Mouse (Mus musculus) intestine, embryonic 16.5 days (tissue): ENCODE measurements around the gene Mael. TPM values are rescaled to one million over a fixed set of nuclear protein-coding genes. Genes with fewer than 3 reads are reported as not detected.

Source experiments
- ATAC-seq: fragments of 200-750 bp; cut with Nextera tagmentation; 2 replicates; pipeline ENCODE4 v1.8.0; 2017; ENCODE audit warnings: moderate TSS enrichment, moderate library complexity
- H3K27ac ChIP-seq: fragments of 300-500 bp; sonication (generic); 2 replicates; pipeline ENCODE4 v1.5.1; 2014; ENCODE audit warnings: mild to moderate bottlenecking, low read length
- H3K27me3 ChIP-seq: fragments of 300-500 bp; sonication (generic); replicated peaks from 2 replicates; pipeline ENCODE4 v1.6.1; 2014; ENCODE audit warnings: low read length, control low read depth, mixed read lengths; ENCODE audit not compliant: control insufficient read depth, insufficient read depth
- H3K36me3 ChIP-seq: fragments of 300-500 bp; sonication (generic); 2 replicates; pipeline ENCODE4 v1.6.1; 2014; ENCODE audit warnings: low read length, control low read depth; ENCODE audit not compliant: control insufficient read depth, insufficient read depth
- H3K4me1 ChIP-seq: fragments of 300-500 bp; sonication (generic); 2 replicates; pipeline ENCODE4 v1.6.1; 2014; ENCODE audit warnings: low read length, control low read depth, mixed read lengths; ENCODE audit not compliant: control insufficient read depth, insufficient read depth
- H3K4me2 ChIP-seq: fragments of 300-500 bp; sonication (generic); 2 replicates; pipeline ENCODE4 v1.6.1; 2014; ENCODE audit warnings: low read depth, low read length, control low read depth
- H3K4me3 ChIP-seq: fragments of 300-500 bp; sonication (generic); 2 replicates; pipeline ENCODE4 v1.5.1; 2014; ENCODE audit warnings: mild to moderate bottlenecking, low read length
- H3K9ac ChIP-seq: fragments of 300-500 bp; sonication (generic); 2 replicates; pipeline ENCODE4 v1.6.1; 2014; ENCODE audit warnings: low read depth, low read length
- H3K9me3 ChIP-seq: fragments of 300-500 bp; sonication (generic); 2 replicates; pipeline ENCODE4 v1.6.1; 2016; ENCODE audit warnings: low read length, control low read depth; ENCODE audit not compliant: control insufficient read depth
- WGBS: fragments of 180-500 bp; shearing (Covaris S2); extraction: QIAGEN DNeasy Blood & Tissue Kit; methylation state at CpG from one replicate; pipeline ENCODE4 v1.1.7; 2014; 5-methylcytosine and 5-hydroxymethylcytosine counted together
- polyA plus RNA-seq: library from polyadenylated mRNA; unstranded; fragments of >200 nt; fragmentation: Nextera tagmentation; extraction: Ambion mirVana; gene quantifications from 2 replicates; pipeline ENCODE4 v1.2.1, GENCODE M21; 2015

Gene Mael
- polyA plus RNA-seq, 1 experiment from 2014 or later = not detected

- H3K9me3 ChIP-seq = no peaks in the 10 kb centered on the region
- WGBS = 1% methylated on average over 72 of the region's 72 CpGs
- H3K4me2 ChIP-seq = peak within 1 kb of the TSS; percentile 95
- H3K9ac ChIP-seq = peak within 1 kb of the TSS; percentile 61
- ATAC-seq = peak; percentile 80
- H3K4me3 ChIP-seq = peak within 1 kb of the TSS; percentile 54
- H3K36me3 ChIP-seq = no peaks in the 10 kb centered on the region
- H3K4me1 ChIP-seq = no peaks in the 10 kb centered on the region
- peaks cover 15% of the 10 kb centered on the region; the same call in 1 of the 2 replicates for H3K27me3 ChIP-seq
- H3K27ac ChIP-seq = no peak within 1 kb of the TSS
Observed at GRCm38 (mm10) chr1:166253898-166254894, 15.6 kb upstream of the Mael start, which contains the start of gene Ildr2. TSS of gene Ildr2 (plus strand) at chr1:166254139.

GRCm38 (mm10) chr1:166244285-166244684, 5.7 kb upstream of the Mael start:
- 75% methylated on average over 6 of the region's 6 CpGs for WGBS
- no peak overlapping the region for H3K4me2 ChIP-seq
- H3K27ac ChIP-seq = no peak overlapping the region
- H3K4me1 ChIP-seq = no peaks in the 10 kb centered on the region
- H3K4me3 ChIP-seq = no peak overlapping the region
- no peaks in the 10 kb centered on the region for H3K27me3 ChIP-seq
- H3K9ac ChIP-seq = no peak overlapping the region
- ATAC-seq = no peak
- H3K9me3 ChIP-seq = no peaks in the 10 kb centered on the region
- H3K36me3 ChIP-seq = no peaks in the 10 kb centered on the region

- Histone ChIP-seq H3K27ac (no peak overlapping the region), H3K27me3 (no peaks in the 10 kb centered on the region), H3K9me3 (no peaks in the 10 kb centered on the region), H3K9ac (no peak overlapping the region), H3K4me2 (no peak overlapping the region), H3K4me3 (no peak overlapping the region), H3K36me3 (no peaks in the 10 kb centered on the region), H3K4me1 (no peaks in the 10 kb centered on the region)
- no peak for ATAC-seq
- 84% methylated on average over 4 of the region's 4 CpGs for WGBS
Observed at GRCm38 (mm10) chr1:166214181-166214580, 24.4 kb downstream of the Mael start.

- H3K9me3 ChIP-seq = no peaks in the 10 kb centered on the region
- no peak overlapping the region for H3K4me3 ChIP-seq
- H3K4me1 ChIP-seq = no peaks in the 10 kb centered on the region
- no peak for ATAC-seq
- no peaks in the 10 kb centered on the region for H3K27me3 ChIP-seq
- H3K9ac ChIP-seq = no peak overlapping the region
- no peak overlapping the region for H3K27ac ChIP-seq
- no peaks in the 10 kb centered on the region for H3K36me3 ChIP-seq
- 80% methylated on average over 6 of the region's 6 CpGs for WGBS
- H3K4me2 ChIP-seq = no peak overlapping the region
Observed at GRCm38 (mm10) chr1:166209371-166209770, 29.2 kb downstream of the Mael start.

GRCm38 (mm10) chr1:166205159-166205558, 33.4 kb downstream of the Mael start:
- Histone ChIP-seq H3K9ac (no peak overlapping the region), H3K36me3 (no peaks in the 10 kb centered on the region), H3K4me1 (no peaks in the 10 kb centered on the region), H3K27me3 (no peaks in the 10 kb centered on the region), H3K27ac (no peak overlapping the region), H3K4me2 (no peak overlapping the region), H3K9me3 (no peaks in the 10 kb centered on the region), H3K4me3 (no peak overlapping the region)
- ATAC-seq = no peak
- 76% methylated on average over 3 of the region's 3 CpGs for WGBS

GRCm38 (mm10) chr1:166204171-166204570, 34.4 kb downstream of the Mael start:
- Histone ChIP-seq H3K9me3 (no peaks in the 10 kb centered on the region), H3K36me3 (no peaks in the 10 kb centered on the region), H3K27me3 (no peaks in the 10 kb centered on the region), H3K4me1 (no peaks in the 10 kb centered on the region), H3K4me2 (no peak overlapping the region), H3K9ac (no peak overlapping the region), H3K4me3 (no peak overlapping the region), H3K27ac (no peak overlapping the region)
- no peak for ATAC-seq
- 51% methylated on average over 5 of the region's 5 CpGs for WGBS

GRCm38 (mm10) chr1:166189821-166190220, 48.7 kb downstream of the Mael start:
- no peak overlapping the region for H3K4me3 ChIP-seq
- 77% methylated on average over 4 of the region's 4 CpGs for WGBS
- no peak overlapping the region for H3K9ac ChIP-seq
- no peak overlapping the region for H3K4me2 ChIP-seq
- H3K36me3 ChIP-seq = no peaks in the 10 kb centered on the region
- no peaks in the 10 kb centered on the region for H3K27me3 ChIP-seq
- no peaks in the 10 kb centered on the region for H3K4me1 ChIP-seq
- ATAC-seq = no peak
- no peaks in the 10 kb centered on the region for H3K9me3 ChIP-seq
- no peak overlapping the region for H3K27ac ChIP-seq

GRCm38 (mm10) chr1:166185357-166185756, 53.2 kb downstream of the Mael start:
- H3K4me1 ChIP-seq = no peaks in the 10 kb centered on the region
- H3K4me3 ChIP-seq = no peak overlapping the region
- H3K27ac ChIP-seq = no peak overlapping the region
- no peak overlapping the region for H3K4me2 ChIP-seq
- H3K9ac ChIP-seq = no peak overlapping the region
- H3K27me3 ChIP-seq = no peaks in the 10 kb centered on the region
- no peak for ATAC-seq
- H3K36me3 ChIP-seq = no peaks in the 10 kb centered on the region
- H3K9me3 ChIP-seq = no peaks in the 10 kb centered on the region
- WGBS = 89% methylated on average over 5 of the region's 5 CpGs

- 74% methylated on average over 22 of the region's 22 CpGs for WGBS
- no peak overlapping the region for H3K27ac ChIP-seq
- no peak overlapping the region for H3K4me3 ChIP-seq
- H3K4me2 ChIP-seq = no peak overlapping the region
- H3K4me1 ChIP-seq = no peaks in the 10 kb centered on the region
- no peaks in the 10 kb centered on the region for H3K9me3 ChIP-seq
- H3K36me3 ChIP-seq = no peaks in the 10 kb centered on the region
- H3K27me3 ChIP-seq = no peaks in the 10 kb centered on the region
- no peak overlapping the region for H3K9ac ChIP-seq
- no peak for ATAC-seq
Observed at GRCm38 (mm10) chr1:166184391-166185229, 53.9 kb downstream of the Mael start.
